Mouse (Mus musculus) heart, adult 2 months (tissue): ENCODE results near the gene Cpne7. TPM values are rescaled to one million over a fixed set of nuclear protein-coding genes. Genes with fewer than 3 reads are reported as not detected.
A peak's percentile ranks its signal among the peaks of the same experiment; 100 is the strongest.

Experiments
- DNase-seq, 2 experiments: peaks; one replicate each; pipeline ENCODE4 v3.0.0; 2021
- H3K27ac ChIP-seq: fragments of 200-600 bp; 2 replicates; pipeline ENCODE4 v1.8.1; 2022
- H3K27me3 ChIP-seq: fragments of 200-500 bp; 2 replicates; pipeline ENCODE4 v1.6.1; 2012; ENCODE audit warnings: mild to moderate bottlenecking, low read length, inconsistent platforms, mixed read lengths; ENCODE audit not compliant: control insufficient read depth, insufficient read depth
- H3K36me3 ChIP-seq: fragments of 200-500 bp; 2 replicates; pipeline ENCODE4 v1.6.1; 2012; ENCODE audit warnings: low read length, inconsistent platforms; ENCODE audit not compliant: control insufficient read depth, insufficient read depth
- H3K4me1 ChIP-seq: fragments of 200-500 bp; 2 replicates; pipeline ENCODE4 v1.6.1; 2011; ENCODE audit warnings: low read length; ENCODE audit not compliant: control insufficient read depth, insufficient read depth
- H3K4me3 ChIP-seq: fragments of 200-600 bp; 2 replicates; pipeline ENCODE4 v1.8.1; 2022
- H3K79me2 ChIP-seq: fragments of 200-500 bp; replicated peaks from 2 replicates; pipeline ENCODE4 v1.6.1; 2012; ENCODE audit warnings: mild to moderate bottlenecking, inconsistent platforms, low read length, moderate library complexity, mixed read lengths; ENCODE audit not compliant: control insufficient read depth, insufficient read depth
- H3K9ac ChIP-seq: fragments of 200-500 bp; 2 replicates; pipeline ENCODE4 v1.6.1; 2012; ENCODE audit warnings: low read depth, mild to moderate bottlenecking, control low read depth, inconsistent platforms, low read length, mixed read lengths
- CTCF ChIP-seq: fragments of 200-600 bp; IDR thresholded peaks from 2 replicates; pipeline ENCODE4 v1.8.1; 2022; ENCODE audit warnings: antibody characterized with exemption, mild to moderate bottlenecking, moderate library complexity
- EP300 ChIP-seq: fragments of 200-500 bp; IDR thresholded peaks from 2 replicates; pipeline ENCODE4 v1.6.1; 2011; ENCODE audit warnings: low read depth, low read length, control low read depth; ENCODE audit not compliant: insufficient read depth
- POLR2A ChIP-seq: fragments of 200-500 bp; IDR thresholded peaks from 2 replicates; pipeline ENCODE4 v1.6.1; 2011; ENCODE audit warnings: mild to moderate bottlenecking, low read depth, low read length, control low read depth; ENCODE audit not compliant: insufficient read depth
- WGBS: fragments of 180-500 bp; shearing (Covaris S2); methylation state at CpG from one replicate; pipeline ENCODE4 v1.1.7; 2018; 5-methylcytosine and 5-hydroxymethylcytosine counted together
- intact Hi-C: fragments of 180-260 bp; cut with DNase I; formaldehyde crosslinking; loops from one replicate; pipeline ENCODE4 v1.15.1; 2025
- polyA plus RNA-seq: library from polyadenylated mRNA; depleted of rRNA; stranded (reverse); fragments of >200 nt; gene quantifications from 2 replicates; pipeline ENCODE4 v1.2.3, GENCODE M21; 2012
- total RNA-seq, 2 experiments: library from RNA; stranded (reverse); gene quantifications; 2 replicates each; pipeline ENCODE4 v1.2.3; 2021

Cpne7 gene
- total and polyA plus RNA-seq, 3 experiments: 0.18 to 1.7 (median 0.91) TPM

DNA sequence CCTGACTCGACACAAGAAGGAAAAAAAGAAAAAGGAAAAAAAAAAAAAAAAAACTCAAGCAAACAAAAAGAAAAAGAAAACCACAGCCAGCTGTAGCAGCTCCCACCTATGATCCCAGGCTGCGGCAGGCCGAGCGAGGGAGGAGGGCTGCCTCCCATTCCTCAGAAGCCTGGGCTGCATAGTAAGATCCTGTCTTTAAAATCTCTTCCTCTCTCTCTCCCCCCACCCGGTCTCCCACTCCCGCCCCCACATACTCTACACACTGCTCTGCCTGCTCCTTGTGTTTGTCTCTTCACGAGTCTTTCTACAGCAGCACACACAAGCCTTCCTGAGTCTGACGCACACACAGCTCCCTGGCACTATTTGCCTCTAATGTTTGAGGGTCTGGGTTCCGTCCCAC, 4.9 kb downstream of the Cpne7 start:
- no peak overlapping the region for H3K4me3 ChIP-seq
- WGBS: 54% methylated on average over 9 of the region's 9 CpGs
- no peak overlapping the region for H3K9ac ChIP-seq
- no peak overlapping the region for H3K27ac ChIP-seq
- no peaks in the 10 kb centered on the region for H3K36me3 ChIP-seq
- TF ChIP-seq POLR2A (no peak), EP300 (no peak), CTCF (no peak)
- H3K27me3 ChIP-seq: peaks cover 8% of the 10 kb centered on the region
- DNase-seq: no peak
- no peaks in the 10 kb centered on the region for H3K79me2 ChIP-seq
- H3K4me1 ChIP-seq: no peaks in the 10 kb centered on the region; the same call in 1 of the 2 replicates
- intact Hi-C loops: no loop called here

- no peak for DNase-seq
- H3K36me3 ChIP-seq: no peaks in the 10 kb centered on the region
- H3K4me1 ChIP-seq: no peaks in the 10 kb centered on the region
- peaks cover 3% of the 10 kb centered on the region; the same call in 1 of the 2 replicates for H3K27me3 ChIP-seq
- H3K27ac ChIP-seq: no peak overlapping the region
- no peak overlapping the region for H3K9ac ChIP-seq
- no peak overlapping the region for H3K4me3 ChIP-seq
- TF ChIP-seq CTCF (no peak), EP300 (no peak), POLR2A (no peak)
- WGBS: 61% methylated on average over 5 of the region's 5 CpGs
- H3K79me2 ChIP-seq: no peaks in the 10 kb centered on the region
- intact Hi-C loops: no loop called here
These were observed 5.5 kb downstream of the Cpne7 start for GRCm38 (mm10) chr8:123122670-123123069.

GRCm38 (mm10) chr8:123126193-123126816, 9.1 kb downstream of the Cpne7 start:
- peaks cover 2% of the 10 kb centered on the region; the same call in 1 of the 2 replicates for H3K4me1 ChIP-seq
- no peaks in the 10 kb centered on the region for H3K27me3 ChIP-seq
- DNase-seq: no peak
- no peak overlapping the region for H3K4me3 ChIP-seq
- WGBS: 19% methylated on average over 19 of the region's 19 CpGs
- no peak overlapping the region for H3K9ac ChIP-seq
- intact Hi-C loops: no loop called here
- TF ChIP-seq CTCF (no peak), POLR2A (no peak), EP300 (no peak)
- no peaks in the 10 kb centered on the region for H3K36me3 ChIP-seq
- H3K79me2 ChIP-seq: no peaks in the 10 kb centered on the region
- H3K27ac ChIP-seq: no peak overlapping the region

DNA sequence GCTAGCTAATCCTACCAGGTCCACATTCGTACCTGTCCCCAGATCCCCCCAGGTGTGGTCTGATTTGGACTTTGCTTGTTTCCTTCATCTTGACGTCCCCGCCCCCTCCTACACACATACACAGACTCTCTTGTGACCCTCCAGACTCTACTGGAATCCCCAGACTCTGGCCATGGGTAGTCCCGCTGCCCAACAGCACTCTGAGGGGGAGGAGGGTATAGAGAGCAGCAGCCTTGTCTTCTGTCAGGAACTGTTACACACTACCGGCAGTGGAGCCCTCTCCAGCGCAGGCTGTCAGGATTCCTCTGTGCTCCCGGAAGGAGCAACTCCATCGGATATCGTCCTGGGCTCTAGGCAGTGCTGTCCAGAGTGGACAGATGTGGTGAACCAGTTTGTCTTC, 13.9 kb downstream of the Cpne7 start:
- intact Hi-C loops: no loop called here
- peak in 1 of 2 experiments; percentile 19 for DNase-seq
- H3K4me3 ChIP-seq: no peak overlapping the region
- 30% methylated on average over 9 of the region's 9 CpGs for WGBS
- no peaks in the 10 kb centered on the region for H3K27me3 ChIP-seq
- no peaks in the 10 kb centered on the region for H3K36me3 ChIP-seq
- TF ChIP-seq CTCF (no peak), POLR2A (no peak), EP300 (no peak)
- 0 out of 2 replicates have a peak overlapping the region, but pooled peaks have one; percentile 21 for H3K9ac ChIP-seq
- peaks cover 2% of the 10 kb centered on the region; the same call in 1 of the 2 replicates for H3K4me1 ChIP-seq
- H3K79me2 ChIP-seq: no peaks in the 10 kb centered on the region
- H3K27ac ChIP-seq: no peak overlapping the region

GRCm38 (mm10) chr8:123132953-123133352, 15.8 kb downstream of the Cpne7 start:
- TF ChIP-seq CTCF (peak; percentile 19), POLR2A (no peak)
- intact Hi-C loops: no loop called here
- no peaks in the 10 kb centered on the region for H3K36me3 ChIP-seq
- no peak for DNase-seq
- no peak overlapping the region for H3K27ac ChIP-seq
- no peaks in the 10 kb centered on the region for H3K79me2 ChIP-seq
- H3K4me3 ChIP-seq: no peak overlapping the region
- 92% methylated on average over 2 of the region's 2 CpGs for WGBS
- peaks cover 5% of the 10 kb centered on the region; the same call in 1 of the 2 replicates for H3K4me1 ChIP-seq
- no peaks in the 10 kb centered on the region for H3K27me3 ChIP-seq
- H3K9ac ChIP-seq: no peak overlapping the region

- Histone ChIP-seq H3K27ac (no peak overlapping the region), H3K79me2 (no peaks in the 10 kb centered on the region), H3K4me3 (no peak overlapping the region), H3K27me3 (no peaks in the 10 kb centered on the region), H3K36me3 (no peaks in the 10 kb centered on the region), H3K4me1 (peaks cover 6% of the 10 kb centered on the region; the same call in 1 of the 2 replicates), H3K9ac (no peak overlapping the region)
- intact Hi-C loops: no loop called here
- TF ChIP-seq CTCF: no peak
- no peak for TF ChIP-seq POLR2A
- no peak for TF ChIP-seq EP300
- 84% methylated on average over 11 of the region's 11 CpGs for WGBS
- DNase-seq: no peak
These were observed 17.1 kb downstream of the Cpne7 start for GRCm38 (mm10) chr8:123134149-123134713.
